Mouse (Mus musculus): ENCODE data around the gene Med16.
"Not testable (repeated sequence)": the region's sequence is repeated elsewhere in the genome, so short reads cannot be mapped to it uniquely, and the experiment has no call there.

The Med16 gene

DNA sequence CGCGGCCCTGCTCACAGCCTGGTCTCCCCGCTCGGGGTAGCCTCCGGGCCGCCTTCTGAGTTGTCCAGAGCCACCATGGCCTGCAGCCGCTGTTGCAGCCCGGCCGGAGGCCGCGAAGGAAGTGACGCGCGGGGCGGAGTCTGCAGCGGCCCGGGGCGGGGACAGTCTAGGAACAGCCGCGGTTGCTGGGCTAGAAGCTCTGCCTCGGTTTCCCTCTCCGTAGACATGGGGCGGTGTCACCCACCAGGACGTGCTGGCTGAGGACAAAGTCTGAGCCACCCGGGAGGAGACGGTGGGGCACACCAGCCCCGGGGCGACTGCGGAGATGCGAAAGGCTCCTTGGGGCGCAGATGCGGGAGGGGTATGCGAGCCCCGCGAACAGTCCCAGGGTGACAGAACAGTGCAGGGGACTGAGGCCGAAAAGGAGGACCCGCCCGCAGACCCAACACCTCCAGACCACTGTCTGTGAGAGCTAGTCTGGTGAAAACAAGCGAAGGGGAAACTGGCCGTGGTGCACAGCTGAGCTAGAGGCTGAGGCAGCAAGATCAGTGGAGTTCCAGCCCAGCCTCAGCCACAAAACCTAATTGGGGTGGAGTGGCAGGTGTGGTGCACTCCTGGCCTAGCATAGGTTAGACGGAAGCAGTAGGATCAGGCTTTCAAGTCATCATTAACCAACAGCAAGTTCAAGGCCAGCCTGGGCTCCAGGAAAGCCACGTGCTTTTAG is 8.2 kb upstream of the Med16 start, which contains the start of gene Kiss1r:
Gene Kiss1r (plus strand): TSS at position 164 of the 724 bp plus-strand sequence.
- peak; percentile 89 for DNase-seq

DNA sequence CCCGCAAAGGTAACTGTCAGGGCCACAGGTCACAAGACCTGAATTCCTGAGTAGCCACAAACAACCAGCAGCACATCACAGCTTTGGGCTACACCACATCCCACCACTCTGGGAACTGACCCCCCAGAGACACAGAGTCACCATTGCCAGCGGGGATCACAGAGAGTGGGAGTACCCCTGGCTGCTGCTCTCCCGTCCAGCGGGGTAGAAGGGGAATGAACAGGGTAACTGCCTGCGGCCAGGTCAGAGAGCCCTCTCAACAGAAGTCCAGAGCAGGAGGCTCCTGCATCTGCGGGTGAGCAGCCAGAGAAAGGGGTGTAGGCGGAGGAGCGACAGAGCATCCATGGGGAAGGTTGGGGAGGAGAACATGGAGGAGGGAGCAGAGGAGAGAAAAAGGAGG is 7.4 kb upstream of the Med16 start:
- DNase-seq, result no peak

- no peak for DNase-seq
Measured at GRCm38 (mm10) chr10:79914948-79915596, 6.3 kb upstream of the Med16 start.

- DNase-seq, result no peak
Measured at GRCm38 (mm10) chr10:79914131-79914947, 5.6 kb upstream of the Med16 start.

DNA sequence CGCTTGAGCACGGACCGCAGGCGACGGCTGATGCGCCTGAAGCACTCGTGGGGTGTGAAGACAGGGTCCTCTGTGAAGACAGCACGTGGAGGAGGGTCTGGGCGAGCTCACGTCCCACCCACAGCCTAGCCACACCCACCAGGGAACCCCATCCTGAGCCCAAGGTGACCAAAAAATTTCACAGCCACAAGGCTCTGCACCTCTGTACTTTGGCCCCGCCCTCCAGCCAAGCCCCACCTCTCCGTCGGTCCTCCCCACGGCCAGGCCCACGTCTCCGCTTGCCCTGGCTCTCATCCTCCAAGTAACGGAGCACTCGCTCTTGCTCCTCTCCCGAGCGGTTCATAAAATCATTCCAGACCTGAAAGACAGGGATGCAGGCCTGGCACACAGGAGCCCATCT is 3.7 kb upstream of the Med16 start:
- DNase-seq, result no peak

DNA sequence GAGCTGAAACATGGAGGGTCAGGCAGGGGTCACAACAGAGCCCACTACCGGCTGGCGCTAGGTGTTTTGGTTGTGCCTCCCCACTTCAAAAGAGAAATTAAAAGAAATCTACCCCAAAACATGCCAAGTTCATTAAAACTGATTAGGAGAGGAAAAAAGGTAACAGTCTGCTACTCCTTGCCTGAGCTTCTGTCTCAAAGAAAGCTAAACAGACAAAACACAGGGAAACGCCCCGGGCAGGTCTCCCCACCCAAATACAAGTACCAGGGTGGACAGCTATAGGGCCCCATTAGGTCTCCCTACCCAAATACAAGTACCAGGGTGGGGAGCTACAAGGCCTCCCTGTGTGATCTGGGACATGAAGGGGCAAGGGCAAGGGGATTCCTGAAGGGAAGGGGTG is 1.8 kb upstream of the Med16 start, which contains the start of gene Gm26602:
Gene Gm26602 (plus strand): TSS at position 301 of the 400 bp plus-strand sequence.
- DNase-seq, result no peak

GRCm38 (mm10) chr10:79909092-79909922 is 584 bp upstream of the Med16 start:
- DNase-seq, result peak; percentile 34

- no peak for DNase-seq
Measured at GRCm38 (mm10) chr10:79907415-79907814, 1.3 kb downstream of the Med16 start.

GRCm38 (mm10) chr10:79906712-79907111 is 2.0 kb downstream of the Med16 start:
- DNase-seq, result no peak

GRCm38 (mm10) chr10:79900951-79901410 is 7.7 kb downstream of the Med16 start:
- DNase-seq, result no peak

- DNase-seq, result no peak
Measured at GRCm38 (mm10) chr10:79897316-79898245, 11.1 kb downstream of the Med16 start.

DNA sequence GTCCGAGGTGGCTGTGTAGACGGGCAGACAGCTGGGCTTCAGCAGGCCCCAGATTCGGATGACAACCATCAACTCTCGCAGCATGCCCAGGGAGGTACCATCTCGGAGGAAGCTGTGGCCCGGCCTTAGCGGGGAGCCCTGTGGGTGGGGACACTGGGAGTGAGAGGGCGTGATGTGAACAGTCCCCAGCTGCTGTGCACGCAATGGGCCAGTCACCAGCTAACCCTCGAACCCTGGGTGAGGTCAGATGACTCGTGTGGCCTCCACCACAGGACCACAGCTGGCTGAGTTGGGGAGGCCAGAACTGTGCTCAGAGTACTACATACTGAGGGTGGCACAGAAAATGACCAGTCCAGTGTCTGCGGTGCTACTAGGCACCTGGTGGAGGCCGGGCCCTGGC is 11.9 kb downstream of the Med16 start:
- no peak for DNase-seq

- no peak for DNase-seq
Measured at GRCm38 (mm10) chr10:79896306-79896705, 12.4 kb downstream of the Med16 start.

DNA sequence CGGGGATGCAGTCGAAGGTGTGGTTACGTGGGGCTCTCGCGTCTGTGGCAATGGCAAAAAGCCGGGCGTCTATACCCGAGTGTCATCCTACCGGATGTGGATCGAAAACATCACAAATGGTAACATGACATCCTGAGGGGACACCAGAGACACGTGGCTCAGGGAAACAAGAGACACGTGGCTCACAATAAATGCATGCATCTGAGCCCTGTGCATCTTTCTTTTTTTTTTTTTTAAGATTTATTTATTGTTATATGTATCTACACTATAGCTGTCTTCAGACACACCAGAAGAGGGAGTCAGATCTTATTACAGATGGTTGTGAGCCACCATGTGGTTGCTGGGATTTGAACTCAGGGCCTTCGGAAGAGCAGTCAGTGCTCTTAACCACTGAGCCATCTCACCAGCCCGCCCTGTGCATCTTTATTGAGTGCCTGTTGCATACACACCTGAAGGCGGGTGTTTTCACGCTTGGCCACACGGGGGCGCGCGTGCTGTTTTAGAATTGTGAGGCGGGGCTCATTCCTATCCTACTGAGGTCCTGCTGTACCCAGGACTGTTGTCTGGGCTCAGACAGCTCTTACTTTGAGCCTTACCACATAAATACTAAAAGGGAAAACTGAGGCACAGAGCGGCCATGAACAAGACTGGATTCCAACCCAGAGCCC is 16.1 kb downstream of the Med16 start:
- DNase-seq, result peak; percentile 86

- DNase-seq, result no peak
Measured at GRCm38 (mm10) chr10:79890670-79891069, 18.1 kb downstream of the Med16 start, which contains the start of gene Cfd. Gene Cfd, plus strand, starts transcription at chr10:79890853.

DNA sequence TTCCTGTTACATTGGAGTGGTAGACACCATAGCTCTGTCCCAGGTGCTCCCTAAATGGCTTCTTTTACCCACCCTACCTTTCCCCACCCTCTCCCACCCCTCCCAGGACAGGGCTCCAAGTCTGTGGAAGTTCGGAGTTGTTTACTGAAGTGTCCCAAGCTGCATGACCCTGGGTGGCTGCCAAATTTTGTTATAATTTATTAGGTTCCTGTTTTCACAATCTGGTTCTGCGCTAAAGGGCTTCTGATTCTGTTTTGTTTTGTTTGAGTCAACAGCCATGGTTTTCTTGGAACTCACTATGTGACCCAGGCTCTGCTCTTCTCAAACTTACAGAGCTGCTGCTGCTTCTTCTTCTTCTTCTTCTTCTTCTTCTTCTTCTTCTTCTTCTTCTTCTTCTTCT is 19.3 kb downstream of the Med16 start:
- no peak for DNase-seq

- DNase-seq, result no peak
Measured at GRCm38 (mm10) chr10:79886611-79887010, 22.1 kb downstream of the Med16 start.

DNA sequence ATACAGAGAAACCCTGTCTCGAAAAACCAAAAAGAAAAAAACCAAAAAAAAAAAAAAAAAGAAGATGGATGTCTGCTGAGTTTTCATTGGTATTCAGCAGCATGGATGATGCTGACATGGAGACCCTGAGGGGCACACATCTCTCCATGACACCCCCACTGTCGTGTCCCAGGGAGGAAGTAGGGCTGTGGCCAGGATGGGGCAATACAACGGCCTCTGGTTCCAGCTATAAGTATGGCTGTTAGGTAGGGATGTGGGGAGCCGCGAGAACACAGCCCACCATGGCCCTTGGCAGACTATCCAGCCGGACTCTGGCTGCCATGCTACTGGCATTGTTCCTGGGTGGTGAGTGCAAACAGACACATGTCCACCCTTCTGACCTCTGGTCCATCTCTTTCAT is 22.7 kb downstream of the Med16 start, which contains the start of gene Elane:
Gene Elane (plus strand): TSS at position 194 of the 400 bp plus-strand sequence.
- DNase-seq, result no peak

DNA sequence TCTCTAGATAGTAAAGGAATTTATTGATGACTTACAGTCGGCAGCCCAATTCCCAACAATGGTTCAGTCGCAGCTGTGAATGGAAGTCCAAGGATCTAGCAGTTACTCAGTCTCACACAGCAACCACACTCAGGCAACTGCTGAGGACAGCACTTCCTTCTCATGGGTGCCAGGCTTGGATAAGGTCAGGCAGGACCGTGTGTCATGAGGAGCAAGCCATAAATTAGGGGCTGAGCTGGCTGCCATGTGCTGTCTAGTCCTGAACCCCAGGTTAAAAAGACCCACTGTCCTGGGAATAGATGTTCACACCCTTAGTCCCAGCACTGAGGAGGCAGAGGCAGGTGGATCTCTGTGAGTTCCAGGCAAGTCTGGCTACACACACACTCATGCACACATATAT is 23.8 kb downstream of the Med16 start:
- not testable (repeated sequence) for DNase-seq

- no peak for DNase-seq
Measured at GRCm38 (mm10) chr10:79884446-79884845, 24.3 kb downstream of the Med16 start.
